Mouse (Mus musculus) kidney, embryonic 15.5 days (tissue): Measurements from ENCODE around the gene Gpr158. TPM values are rescaled to one million over a fixed set of nuclear protein-coding genes. Genes with fewer than 3 reads are reported as not detected.
"Not testable (repeated sequence)": the region's sequence is repeated elsewhere in the genome, so short reads cannot be mapped to it uniquely, and the experiment has no call there.

ENCODE experiments used
- ATAC-seq: fragments of 200-750 bp; cut with Nextera tagmentation; replicated peaks from 2 replicates; pipeline ENCODE4 v1.8.0; 2017; ENCODE audit warnings: moderate TSS enrichment; ENCODE audit not compliant: low FRiP score
- H3K27ac ChIP-seq: fragments of 300-500 bp; sonication (generic); 2 replicates; pipeline ENCODE4 v1.5.1; 2015; ENCODE audit warnings: mild to moderate bottlenecking, inconsistent platforms
- H3K27me3 ChIP-seq: fragments of 300-500 bp; sonication (generic); 2 replicates; pipeline ENCODE4 v1.6.1; 2015; ENCODE audit warnings: inconsistent platforms
- H3K36me3 ChIP-seq: fragments of 300-500 bp; sonication (generic); 2 replicates; pipeline ENCODE4 v1.6.1; 2015; ENCODE audit warnings: inconsistent platforms
- H3K4me1 ChIP-seq: fragments of 300-500 bp; sonication (generic); 2 replicates; pipeline ENCODE4 v1.6.1; 2015; ENCODE audit warnings: inconsistent platforms
- H3K4me2 ChIP-seq: fragments of 300-500 bp; sonication (generic); 2 replicates; pipeline ENCODE4 v1.6.1; 2015; ENCODE audit warnings: moderate library complexity, mild to moderate bottlenecking, inconsistent platforms
- H3K4me3 ChIP-seq: fragments of 300-500 bp; sonication (generic); replicated peaks from 2 replicates; pipeline ENCODE4 v1.5.1; 2015; ENCODE audit warnings: mild to moderate bottlenecking, inconsistent platforms
- H3K9ac ChIP-seq: fragments of 300-500 bp; sonication (generic); 2 replicates; pipeline ENCODE4 v1.6.1; 2015; ENCODE audit warnings: mild to moderate bottlenecking, inconsistent platforms
- H3K9me3 ChIP-seq: fragments of 300-500 bp; sonication (generic); replicated peaks from 2 replicates; pipeline ENCODE4 v1.6.1; 2016; ENCODE audit warnings: inconsistent platforms
- WGBS: fragments of 180-500 bp; shearing (Covaris S2); methylation state at CpG from one replicate; pipeline ENCODE4 v1.1.7; 2015; ENCODE audit warnings: mixed read lengths; 5-methylcytosine and 5-hydroxymethylcytosine counted together
- polyA plus RNA-seq: library from polyadenylated mRNA; unstranded; fragments of >200 nt; fragmentation: Nextera tagmentation; extraction: Ambion mirVana; gene quantifications from 2 replicates; pipeline ENCODE4 v1.2.1, GENCODE M21; 2015

Gene Gpr158
- polyA plus RNA-seq, 1 experiment from 2014 or later, result 0.04 TPM

- WGBS, result 76% methylated on average over 2 of the region's 2 CpGs
Observed at GRCm38 (mm10) chr2:21430288-21430687, 62.9 kb downstream of the Gpr158 start.

DNA sequence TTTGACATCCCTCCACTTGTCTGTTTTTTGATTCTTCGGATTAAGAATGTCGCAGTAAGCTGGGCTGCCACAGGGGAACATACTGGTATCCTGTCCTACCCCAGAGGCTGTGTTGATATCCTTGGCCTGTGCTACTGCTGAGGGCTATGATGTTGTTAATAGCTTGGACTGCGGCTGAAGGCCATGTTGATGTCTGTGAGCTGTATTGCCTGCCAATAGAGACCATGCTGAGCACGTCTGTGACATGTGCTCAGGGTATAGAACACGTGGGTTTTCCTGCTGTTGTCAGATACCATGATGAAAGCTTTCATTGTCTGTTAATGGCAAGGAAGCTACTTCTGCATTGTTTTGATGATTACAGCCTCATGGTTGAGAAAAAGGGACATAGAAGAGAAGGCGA, 63.8 kb downstream of the Gpr158 start:
- no peaks in the 10 kb centered on the region for H3K9me3 ChIP-seq
- no peak overlapping the region for H3K4me2 ChIP-seq
- H3K27me3 ChIP-seq, result no peaks in the 10 kb centered on the region
- H3K4me1 ChIP-seq, result no peaks in the 10 kb centered on the region
- H3K9ac ChIP-seq, result no peak overlapping the region
- H3K4me3 ChIP-seq, result no peak overlapping the region
- H3K36me3 ChIP-seq, result no peaks in the 10 kb centered on the region
- WGBS, result 70% methylated on average over 6 of the region's 6 CpGs
- H3K27ac ChIP-seq, result no peak overlapping the region
- no peak for ATAC-seq

More at GRCm38 (mm10) chr2:21430288-21430687, 62.9 kb downstream of the Gpr158 start:
- no peaks in the 10 kb centered on the region for H3K36me3 ChIP-seq
- no peak overlapping the region for H3K4me2 ChIP-seq
- H3K27ac ChIP-seq, result no peak overlapping the region
- H3K27me3 ChIP-seq, result no peaks in the 10 kb centered on the region
- no peak for ATAC-seq
- H3K9ac ChIP-seq, result no peak overlapping the region
- H3K9me3 ChIP-seq, result no peaks in the 10 kb centered on the region
- H3K4me1 ChIP-seq, result no peaks in the 10 kb centered on the region
- no peak overlapping the region for H3K4me3 ChIP-seq

DNA sequence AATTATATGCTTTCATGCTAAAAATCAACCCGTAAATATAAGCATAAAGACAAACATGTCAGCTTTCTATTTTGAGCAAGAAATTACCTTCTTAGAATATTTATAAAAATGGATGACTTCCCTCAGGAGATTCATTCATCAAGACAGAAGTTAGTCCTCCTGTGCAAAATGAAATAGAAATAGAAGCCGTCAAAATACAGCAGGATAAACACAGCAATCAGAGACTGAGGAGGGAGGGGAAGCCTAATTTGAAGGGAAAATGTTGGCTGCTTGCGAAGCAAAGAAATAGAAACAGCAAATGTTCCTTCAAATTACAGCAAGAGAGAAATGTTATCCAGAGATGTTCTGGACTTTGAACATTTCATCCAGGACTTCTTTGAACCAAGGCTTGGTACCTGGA, 72.3 kb downstream of the Gpr158 start:
- Histone ChIP-seq H3K9ac (no peak overlapping the region), H3K4me1 (no peaks in the 10 kb centered on the region), H3K27me3 (no peaks in the 10 kb centered on the region), H3K27ac (no peak overlapping the region), H3K36me3 (no peaks in the 10 kb centered on the region), H3K4me2 (no peak overlapping the region), H3K9me3 (no peaks in the 10 kb centered on the region), H3K4me3 (no peak overlapping the region)
- ATAC-seq, result no peak
- WGBS, result 83% methylated on average over 3 of the region's 3 CpGs

DNA sequence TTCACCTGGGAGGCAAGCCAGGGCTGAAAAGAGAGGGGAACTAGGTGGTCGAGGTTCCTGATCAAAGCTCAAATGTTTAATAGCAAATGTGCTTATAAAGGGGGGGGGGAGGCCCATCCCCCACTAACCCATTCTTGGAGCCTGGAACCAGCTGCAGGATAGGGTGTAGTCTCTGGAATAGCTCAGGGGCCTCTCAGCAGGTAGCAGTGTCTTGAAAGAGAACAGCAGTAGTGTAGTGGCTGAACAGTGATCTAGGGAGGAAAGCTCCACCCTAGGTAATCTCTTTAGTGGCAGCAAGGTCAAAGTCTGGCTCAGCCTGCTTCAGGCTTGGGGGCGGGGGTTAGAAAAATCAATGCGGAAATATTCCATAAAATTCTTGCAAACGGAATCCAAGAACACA, 93.3 kb downstream of the Gpr158 start:
- not testable (repeated sequence) for ATAC-seq, H3K4me2 ChIP-seq, H3K9me3 ChIP-seq, H3K36me3 ChIP-seq, H3K27ac ChIP-seq, H3K9ac ChIP-seq, H3K4me3 ChIP-seq, H3K4me1 ChIP-seq, H3K27me3 ChIP-seq
- WGBS, result 81% methylated on average over 4 of the region's 4 CpGs

- WGBS, result 92% methylated on average over 2 of the region's 2 CpGs
- Histone ChIP-seq H3K4me2 (no peak overlapping the region), H3K27ac (no peak overlapping the region), H3K27me3 (no peaks in the 10 kb centered on the region), H3K9ac (no peak overlapping the region), H3K4me3 (no peak overlapping the region), H3K4me1 (no peaks in the 10 kb centered on the region), H3K9me3 (no peaks in the 10 kb centered on the region), H3K36me3 (no peaks in the 10 kb centered on the region)
- no peak for ATAC-seq
Observed at GRCm38 (mm10) chr2:21474957-21475356, 107.6 kb downstream of the Gpr158 start.

DNA sequence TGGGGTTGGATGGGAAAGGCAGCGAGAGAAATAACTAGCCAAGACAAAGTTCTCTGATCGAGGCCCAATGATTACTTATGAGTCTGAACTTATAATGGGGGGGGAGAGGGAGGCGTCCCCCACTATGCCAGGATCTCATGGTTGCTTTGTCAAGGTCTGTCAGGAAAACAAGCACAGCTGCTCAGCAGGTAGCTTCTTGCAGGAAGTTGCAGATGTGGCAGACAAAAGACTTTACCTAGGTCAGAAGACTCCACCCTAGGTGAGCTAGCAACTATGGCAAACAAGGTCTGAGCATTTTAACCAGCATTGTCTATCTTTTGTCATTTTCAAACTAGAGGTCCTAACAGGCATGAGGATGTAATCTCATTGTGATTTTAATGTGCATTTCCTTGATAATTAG, 129.5 kb downstream of the Gpr158 start:
- Histone ChIP-seq H3K27ac (no peak overlapping the region), H3K9me3 (no peaks in the 10 kb centered on the region), H3K4me2 (no peak overlapping the region), H3K4me3 (no peak overlapping the region), H3K36me3 (no peaks in the 10 kb centered on the region), H3K27me3 (no peaks in the 10 kb centered on the region), H3K4me1 (no peaks in the 10 kb centered on the region), H3K9ac (no peak overlapping the region)
- ATAC-seq, result no peak
- WGBS, result 79% methylated on average over 3 of the region's 3 CpGs

GRCm38 (mm10) chr2:21497965-21498364, 130.6 kb downstream of the Gpr158 start:
- no peaks in the 10 kb centered on the region for H3K4me1 ChIP-seq
- no peak overlapping the region for H3K9ac ChIP-seq
- no peaks in the 10 kb centered on the region for H3K27me3 ChIP-seq
- 63% methylated on average over 1 of the region's 1 CpGs for WGBS
- H3K4me3 ChIP-seq, result no peak overlapping the region
- H3K36me3 ChIP-seq, result no peaks in the 10 kb centered on the region
- no peak for ATAC-seq
- H3K27ac ChIP-seq, result no peak overlapping the region
- no peaks in the 10 kb centered on the region for H3K9me3 ChIP-seq
- no peak overlapping the region for H3K4me2 ChIP-seq

DNA sequence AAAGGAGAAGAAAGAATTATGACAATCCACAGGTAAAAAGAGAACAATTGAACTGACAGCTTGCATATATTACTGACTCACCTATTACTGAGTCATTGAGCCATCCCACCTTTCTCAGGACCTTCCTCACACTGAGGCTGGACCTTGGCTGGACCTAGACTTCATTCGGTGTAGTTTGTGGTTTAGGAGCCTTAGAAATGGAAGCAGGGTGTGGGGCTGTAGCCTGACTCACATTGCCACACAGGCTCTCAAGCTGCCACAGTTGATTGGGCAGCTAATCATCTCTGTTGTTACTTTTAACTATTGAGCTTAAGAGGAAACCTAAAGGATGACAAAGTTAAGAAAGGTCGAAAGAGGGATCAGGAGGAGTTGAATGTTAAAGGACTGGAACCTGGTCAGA, 132.1 kb downstream of the Gpr158 start:
- 0 out of 2 replicates have a peak, but pooled peaks have one; percentile 62 for ATAC-seq
- WGBS, result 69% methylated on average over 2 of the region's 2 CpGs

GRCm38 (mm10) chr2:21507449-21507848, 140.1 kb downstream of the Gpr158 start:
- no peaks in the 10 kb centered on the region for H3K27me3 ChIP-seq
- no peaks in the 10 kb centered on the region for H3K9me3 ChIP-seq
- no peaks in the 10 kb centered on the region for H3K36me3 ChIP-seq
- H3K4me2 ChIP-seq, result no peak overlapping the region
- H3K4me3 ChIP-seq, result no peak overlapping the region
- ATAC-seq, result no peak
- H3K27ac ChIP-seq, result no peak overlapping the region
- no peak overlapping the region for H3K9ac ChIP-seq
- 52% methylated on average over 1 of the region's 1 CpGs for WGBS
- H3K4me1 ChIP-seq, result no peaks in the 10 kb centered on the region

More for the DNA sequence above, 132.1 kb downstream of the Gpr158 start:
- Histone ChIP-seq H3K27me3 (no peaks in the 10 kb centered on the region), H3K4me3 (no peak overlapping the region), H3K9me3 (no peaks in the 10 kb centered on the region), H3K4me1 (no peaks in the 10 kb centered on the region), H3K27ac (no peak overlapping the region), H3K9ac (no peak overlapping the region), H3K36me3 (no peaks in the 10 kb centered on the region), H3K4me2 (no peak overlapping the region)

DNA sequence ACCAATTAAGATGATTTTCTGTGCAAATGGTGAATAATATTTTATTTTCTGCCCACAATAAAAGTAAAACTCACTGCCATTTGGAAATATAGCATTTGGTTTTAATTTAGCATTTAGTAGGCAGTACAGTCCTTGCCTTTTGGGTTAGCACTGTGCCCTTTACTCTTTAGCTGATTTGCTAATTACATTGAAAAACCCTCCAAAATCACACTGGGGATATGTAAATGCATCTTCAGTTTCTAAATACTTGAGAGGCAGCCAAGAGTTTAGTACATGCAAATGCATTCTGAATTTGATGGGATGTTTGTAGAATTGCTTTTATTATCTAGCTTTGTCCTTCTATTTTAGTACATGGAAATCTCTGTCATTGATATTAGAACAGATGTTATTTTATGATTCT, 163.4 kb downstream of the Gpr158 start:
- no peak overlapping the region for H3K4me3 ChIP-seq
- no peak overlapping the region for H3K9ac ChIP-seq
- no peaks in the 10 kb centered on the region for H3K27me3 ChIP-seq
- ATAC-seq, result no peak
- no peak overlapping the region for H3K4me2 ChIP-seq
- no peak overlapping the region for H3K27ac ChIP-seq
- no peaks in the 10 kb centered on the region for H3K36me3 ChIP-seq
- H3K4me1 ChIP-seq, result no peaks in the 10 kb centered on the region
- H3K9me3 ChIP-seq, result no peaks in the 10 kb centered on the region

DNA sequence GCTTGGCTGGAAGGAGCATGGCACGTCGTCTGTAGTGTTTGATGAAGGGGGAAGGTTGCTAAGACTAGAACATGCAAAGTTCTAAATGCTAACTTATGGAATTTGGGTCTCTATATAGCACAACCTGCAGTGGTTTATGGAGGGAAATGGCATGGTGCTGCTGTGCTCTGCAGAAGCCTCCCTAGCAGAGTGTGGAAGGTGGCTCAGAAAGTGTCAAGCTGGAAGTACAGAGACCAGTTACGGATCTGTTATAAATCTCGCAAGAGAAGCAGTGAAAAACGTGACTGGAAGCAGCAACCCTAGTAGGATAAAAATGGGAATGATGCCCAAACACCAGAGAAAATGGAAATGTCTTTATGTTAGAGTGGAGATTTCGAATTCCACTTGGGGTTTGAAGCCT, 251.8 kb downstream of the Gpr158 start:
- 69% methylated on average over 6 of the region's 6 CpGs for WGBS
- Histone ChIP-seq H3K9me3 (no peaks in the 10 kb centered on the region), H3K27me3 (no peaks in the 10 kb centered on the region), H3K4me1 (no peaks in the 10 kb centered on the region), H3K36me3 (no peaks in the 10 kb centered on the region), H3K9ac (no peak overlapping the region), H3K4me2 (no peak overlapping the region), H3K27ac (no peak overlapping the region), H3K4me3 (no peak overlapping the region)
- ATAC-seq, result no peak

GRCm38 (mm10) chr2:21632136-21632535, 264.8 kb downstream of the Gpr158 start:
- WGBS, result 78% methylated on average over 1 of the region's 1 CpGs
- no peaks in the 10 kb centered on the region for H3K4me1 ChIP-seq
- ATAC-seq, result no peak
- no peaks in the 10 kb centered on the region for H3K36me3 ChIP-seq
- H3K9me3 ChIP-seq, result no peaks in the 10 kb centered on the region
- no peak overlapping the region for H3K4me3 ChIP-seq
- no peaks in the 10 kb centered on the region for H3K27me3 ChIP-seq
- H3K4me2 ChIP-seq, result no peak overlapping the region
- no peak overlapping the region for H3K27ac ChIP-seq
- no peak overlapping the region for H3K9ac ChIP-seq

- 77% methylated on average over 4 of the region's 4 CpGs for WGBS
- Histone ChIP-seq H3K9me3 (no peaks in the 10 kb centered on the region), H3K27me3 (no peaks in the 10 kb centered on the region), H3K4me3 (no peak overlapping the region), H3K4me2 (no peak overlapping the region), H3K9ac (no peak overlapping the region), H3K36me3 (no peaks in the 10 kb centered on the region), H3K27ac (no peak overlapping the region), H3K4me1 (no peaks in the 10 kb centered on the region)
- no peak for ATAC-seq
Observed at GRCm38 (mm10) chr2:21665721-21666120, 298.4 kb downstream of the Gpr158 start.
